Mouse (Mus musculus): ENCODE measurements at regions not wholly inside any gene's neighbourhood (a gene's known extent, or its start where the extent isn't known, plus 50 kb on each side); places are given as distances from the start of the nearest gene placed in this dataset.

- no peaks in the 10 kb centered on the region for H3K36me3 ChIP-seq (ENCODE audit: control insufficient read depth, insufficient read depth)
- WGBS = 79% methylated on average over 2 of the region's 2 CpGs
- no peaks in the 10 kb centered on the region for H3K9me3 ChIP-seq (replicated peaks; ENCODE audit: control insufficient read depth, low read length)
- no peak overlapping the region for H3K27ac ChIP-seq (ENCODE audit: low read length)
- no peak overlapping the region for H3K4me3 ChIP-seq (ENCODE audit: low read length)
- no peak overlapping the region for H3K4me2 ChIP-seq (ENCODE audit: low read depth, low read length)
- no peaks in the 10 kb centered on the region for H3K4me1 ChIP-seq (ENCODE audit: control insufficient read depth, insufficient read depth, low read length)
- no peak for ATAC-seq (replicated peaks; ENCODE audit: extremely low read depth, insufficient read depth, low FRiP score)
- H3K9ac ChIP-seq (ENCODE audit: low read length) = no peak overlapping the region
- no peaks in the 10 kb centered on the region; the same call in 1 of the 2 replicates for H3K27me3 ChIP-seq (ENCODE audit: control insufficient read depth, insufficient read depth, low read length)
Observed at GRCm38 (mm10) chr12:16477572-16477971, 133.2 kb downstream of the Lpin1 start.

- Histone ChIP-seq H3K27ac (ENCODE audit: low read length) (no peak overlapping the region), H3K27me3 (ENCODE audit: control insufficient read depth, insufficient read depth, low read length) (no peaks in the 10 kb centered on the region; the same call in 1 of the 2 replicates), H3K9me3 (replicated peaks; ENCODE audit: control insufficient read depth, low read length) (no peaks in the 10 kb centered on the region), H3K4me3 (ENCODE audit: low read length) (no peak overlapping the region), H3K9ac (ENCODE audit: low read length) (no peak overlapping the region), H3K36me3 (ENCODE audit: control insufficient read depth, insufficient read depth) (no peaks in the 10 kb centered on the region), H3K4me1 (ENCODE audit: control insufficient read depth, insufficient read depth, low read length) (no peaks in the 10 kb centered on the region), H3K4me2 (ENCODE audit: low read depth, low read length) (no peak overlapping the region)
- no peak for ATAC-seq (replicated peaks; ENCODE audit: extremely low read depth, insufficient read depth, low FRiP score)
- 52% methylated on average over 4 of the region's 4 CpGs for WGBS
Observed at GRCm38 (mm10) chr12:16474361-16475080, 136.2 kb downstream of the Lpin1 start.

GRCm38 (mm10) chr12:16457419-16457818, 153.3 kb downstream of the Lpin1 start:
- ATAC-seq (replicated peaks; ENCODE audit: extremely low read depth, insufficient read depth, low FRiP score) = no peak
- Histone ChIP-seq H3K4me2 (ENCODE audit: low read depth, low read length) (no peak overlapping the region), H3K27ac (ENCODE audit: low read length) (no peak overlapping the region), H3K9ac (ENCODE audit: low read length) (no peak overlapping the region), H3K4me3 (ENCODE audit: low read length) (no peak overlapping the region), H3K9me3 (replicated peaks; ENCODE audit: control insufficient read depth, low read length) (no peaks in the 10 kb centered on the region), H3K36me3 (ENCODE audit: control insufficient read depth, insufficient read depth) (no peaks in the 10 kb centered on the region), H3K4me1 (ENCODE audit: control insufficient read depth, insufficient read depth, low read length) (no peaks in the 10 kb centered on the region), H3K27me3 (ENCODE audit: control insufficient read depth, insufficient read depth, low read length) (no peaks in the 10 kb centered on the region)
- WGBS = 73% methylated on average over 6 of the region's 6 CpGs

GRCm38 (mm10) chr12:16450771-16451435, 159.9 kb downstream of the Lpin1 start:
- Histone ChIP-seq H3K9ac (ENCODE audit: low read length) (no peak overlapping the region), H3K4me3 (ENCODE audit: low read length) (no peak overlapping the region), H3K9me3 (replicated peaks; ENCODE audit: control insufficient read depth, low read length) (0 out of 2 replicates have a peak, but pooled peaks cover 2% of the 10 kb centered on the region), H3K27me3 (ENCODE audit: control insufficient read depth, insufficient read depth, low read length) (no peaks in the 10 kb centered on the region), H3K4me1 (ENCODE audit: control insufficient read depth, insufficient read depth, low read length) (no peaks in the 10 kb centered on the region), H3K36me3 (ENCODE audit: control insufficient read depth, insufficient read depth) (no peaks in the 10 kb centered on the region), H3K4me2 (ENCODE audit: low read depth, low read length) (no peak overlapping the region), H3K27ac (ENCODE audit: low read length) (no peak overlapping the region)
- no peak for ATAC-seq (replicated peaks; ENCODE audit: extremely low read depth, insufficient read depth, low FRiP score)
- 55% methylated on average over 3 of the region's 3 CpGs for WGBS

- Histone ChIP-seq H3K27ac (ENCODE audit: low read length) (no peak overlapping the region), H3K9ac (ENCODE audit: low read length) (no peak overlapping the region), H3K9me3 (replicated peaks; ENCODE audit: control insufficient read depth, low read length) (no peaks in the 10 kb centered on the region), H3K4me1 (ENCODE audit: control insufficient read depth, insufficient read depth, low read length) (peaks cover 5% of the 10 kb centered on the region; the same call in 1 of the 2 replicates), H3K4me2 (ENCODE audit: low read depth, low read length) (no peak overlapping the region), H3K4me3 (ENCODE audit: low read length) (no peak overlapping the region), H3K27me3 (ENCODE audit: control insufficient read depth, insufficient read depth, low read length) (no peaks in the 10 kb centered on the region), H3K36me3 (ENCODE audit: control insufficient read depth, insufficient read depth) (no peaks in the 10 kb centered on the region)
- WGBS = 88% methylated on average over 5 of the region's 5 CpGs
- no peak for ATAC-seq (replicated peaks; ENCODE audit: extremely low read depth, insufficient read depth, low FRiP score)
Observed at GRCm38 (mm10) chr12:16438717-16439116, 172.0 kb downstream of the Lpin1 start.

- Histone ChIP-seq H3K9ac (ENCODE audit: low read length) (no peak overlapping the region), H3K4me1 (ENCODE audit: control insufficient read depth, insufficient read depth, low read length) (peaks cover 5% of the 10 kb centered on the region; the same call in 1 of the 2 replicates), H3K4me2 (ENCODE audit: low read depth, low read length) (no peak overlapping the region), H3K27me3 (ENCODE audit: control insufficient read depth, insufficient read depth, low read length) (no peaks in the 10 kb centered on the region), H3K36me3 (ENCODE audit: control insufficient read depth, insufficient read depth) (no peaks in the 10 kb centered on the region), H3K4me3 (ENCODE audit: low read length) (no peak overlapping the region), H3K9me3 (replicated peaks; ENCODE audit: control insufficient read depth, low read length) (no peaks in the 10 kb centered on the region), H3K27ac (ENCODE audit: low read length) (no peak overlapping the region)
- ATAC-seq (replicated peaks; ENCODE audit: extremely low read depth, insufficient read depth, low FRiP score) = no peak
- WGBS = 100% methylated on average over 1 of the region's 1 CpGs
Observed at GRCm38 (mm10) chr12:16436961-16437360, 173.8 kb downstream of the Lpin1 start.

- no peak for ATAC-seq (replicated peaks; ENCODE audit: extremely low read depth, insufficient read depth, low FRiP score)
- no peak overlapping the region for H3K9ac ChIP-seq (ENCODE audit: low read length)
- 64% methylated on average over 1 of the region's 1 CpGs for WGBS
- no peaks in the 10 kb centered on the region for H3K9me3 ChIP-seq (replicated peaks; ENCODE audit: control insufficient read depth, low read length)
- H3K4me2 ChIP-seq (ENCODE audit: low read depth, low read length) = no peak overlapping the region
- H3K4me1 ChIP-seq (ENCODE audit: control insufficient read depth, insufficient read depth, low read length) = peaks cover 5% of the 10 kb centered on the region; the same call in 1 of the 2 replicates
- H3K36me3 ChIP-seq (ENCODE audit: control insufficient read depth, insufficient read depth) = no peaks in the 10 kb centered on the region
- H3K27ac ChIP-seq (ENCODE audit: low read length) = no peak overlapping the region
- no peak overlapping the region for H3K4me3 ChIP-seq (ENCODE audit: low read length)
- H3K27me3 ChIP-seq (ENCODE audit: control insufficient read depth, insufficient read depth, low read length) = no peaks in the 10 kb centered on the region
Observed at GRCm38 (mm10) chr12:16436255-16436654, 174.5 kb downstream of the Lpin1 start.

- no peak overlapping the region for H3K9ac ChIP-seq (ENCODE audit: low read length)
- peaks cover 5% of the 10 kb centered on the region; the same call in 1 of the 2 replicates for H3K4me1 ChIP-seq (ENCODE audit: control insufficient read depth, insufficient read depth, low read length)
- H3K36me3 ChIP-seq (ENCODE audit: control insufficient read depth, insufficient read depth) = no peaks in the 10 kb centered on the region
- H3K4me3 ChIP-seq (ENCODE audit: low read length) = no peak overlapping the region
- no peaks in the 10 kb centered on the region for H3K9me3 ChIP-seq (replicated peaks; ENCODE audit: control insufficient read depth, low read length)
- no peak overlapping the region for H3K27ac ChIP-seq (ENCODE audit: low read length)
- WGBS = 38% methylated on average over 1 of the region's 1 CpGs
- ATAC-seq (replicated peaks; ENCODE audit: extremely low read depth, insufficient read depth, low FRiP score) = no peak
- no peaks in the 10 kb centered on the region for H3K27me3 ChIP-seq (ENCODE audit: control insufficient read depth, insufficient read depth, low read length)
- H3K4me2 ChIP-seq (ENCODE audit: low read depth, low read length) = no peak overlapping the region
Observed at GRCm38 (mm10) chr12:16434739-16435138, 176.0 kb downstream of the Lpin1 start.

GRCm38 (mm10) chr12:16434225-16434624, 176.5 kb downstream of the Lpin1 start:
- H3K27me3 ChIP-seq (ENCODE audit: control insufficient read depth, insufficient read depth, low read length) = no peaks in the 10 kb centered on the region
- no peak overlapping the region for H3K27ac ChIP-seq (ENCODE audit: low read length)
- peaks cover 5% of the 10 kb centered on the region; the same call in 1 of the 2 replicates for H3K4me1 ChIP-seq (ENCODE audit: control insufficient read depth, insufficient read depth, low read length)
- no peak for ATAC-seq (replicated peaks; ENCODE audit: extremely low read depth, insufficient read depth, low FRiP score)
- H3K36me3 ChIP-seq (ENCODE audit: control insufficient read depth, insufficient read depth) = no peaks in the 10 kb centered on the region
- no peak overlapping the region for H3K9ac ChIP-seq (ENCODE audit: low read length)
- H3K4me3 ChIP-seq (ENCODE audit: low read length) = no peak overlapping the region
- 75% methylated on average over 1 of the region's 1 CpGs for WGBS
- H3K4me2 ChIP-seq (ENCODE audit: low read depth, low read length) = no peak overlapping the region
- H3K9me3 ChIP-seq (replicated peaks; ENCODE audit: control insufficient read depth, low read length) = no peaks in the 10 kb centered on the region
